Mouse (Mus musculus) embryonic facial prominence, embryonic 15.5 days (tissue): ENCODE data around the gene Olfr553. TPM values are rescaled to one million over a fixed set of nuclear protein-coding genes. Genes with fewer than 3 reads are reported as not detected.

Experiments used
- ATAC-seq: fragments of 200-750 bp; cut with Nextera tagmentation; 2 replicates; pipeline ENCODE4 v1.8.0; 2017; ENCODE audit warnings: low read depth, moderate TSS enrichment; ENCODE audit not compliant: insufficient number of reproducible peaks, low FRiP score, low TSS enrichment
- H3K27ac ChIP-seq: fragments of 300-500 bp; sonication (generic); replicated peaks from 2 replicates; pipeline ENCODE4 v1.5.1; 2015; ENCODE audit warnings: mild to moderate bottlenecking, inconsistent platforms
- H3K27me3 ChIP-seq: fragments of 300-500 bp; sonication (generic); 2 replicates; pipeline ENCODE4 v1.6.1; 2015; ENCODE audit warnings: inconsistent platforms
- H3K36me3 ChIP-seq: fragments of 300-500 bp; sonication (generic); 2 replicates; pipeline ENCODE4 v1.6.1; 2015; ENCODE audit warnings: mild to moderate bottlenecking, inconsistent platforms
- H3K4me1 ChIP-seq: fragments of 300-500 bp; sonication (generic); 2 replicates; pipeline ENCODE4 v1.6.1; 2015; ENCODE audit warnings: inconsistent platforms
- H3K4me2 ChIP-seq: fragments of 300-500 bp; sonication (generic); replicated peaks from 2 replicates; pipeline ENCODE4 v1.6.1; 2015; ENCODE audit warnings: mild to moderate bottlenecking, inconsistent platforms
- H3K4me3 ChIP-seq: fragments of 300-500 bp; sonication (generic); replicated peaks from 2 replicates; pipeline ENCODE4 v1.5.1; 2015; ENCODE audit warnings: mild to moderate bottlenecking, inconsistent platforms
- H3K9ac ChIP-seq: fragments of 300-500 bp; sonication (generic); 2 replicates; pipeline ENCODE4 v1.6.1; 2015; ENCODE audit warnings: inconsistent platforms
- H3K9me3 ChIP-seq: fragments of 300-500 bp; sonication (generic); replicated peaks from 2 replicates; pipeline ENCODE4 v1.6.1; 2016; ENCODE audit warnings: inconsistent platforms
- WGBS: fragments of 180-500 bp; shearing (Covaris S2); methylation state at CpG from one replicate; pipeline ENCODE4 v1.1.7; 2015; 5-methylcytosine and 5-hydroxymethylcytosine counted together
- polyA plus RNA-seq: library from polyadenylated mRNA; unstranded; fragments of >200 nt; fragmentation: Nextera tagmentation; extraction: Ambion mirVana; gene quantifications from 2 replicates; pipeline ENCODE4 v1.2.1, GENCODE M21; 2015

The Olfr553 gene
- polyA plus RNA-seq, 1 experiment from 2014 or later: 0.21 TPM

DNA sequence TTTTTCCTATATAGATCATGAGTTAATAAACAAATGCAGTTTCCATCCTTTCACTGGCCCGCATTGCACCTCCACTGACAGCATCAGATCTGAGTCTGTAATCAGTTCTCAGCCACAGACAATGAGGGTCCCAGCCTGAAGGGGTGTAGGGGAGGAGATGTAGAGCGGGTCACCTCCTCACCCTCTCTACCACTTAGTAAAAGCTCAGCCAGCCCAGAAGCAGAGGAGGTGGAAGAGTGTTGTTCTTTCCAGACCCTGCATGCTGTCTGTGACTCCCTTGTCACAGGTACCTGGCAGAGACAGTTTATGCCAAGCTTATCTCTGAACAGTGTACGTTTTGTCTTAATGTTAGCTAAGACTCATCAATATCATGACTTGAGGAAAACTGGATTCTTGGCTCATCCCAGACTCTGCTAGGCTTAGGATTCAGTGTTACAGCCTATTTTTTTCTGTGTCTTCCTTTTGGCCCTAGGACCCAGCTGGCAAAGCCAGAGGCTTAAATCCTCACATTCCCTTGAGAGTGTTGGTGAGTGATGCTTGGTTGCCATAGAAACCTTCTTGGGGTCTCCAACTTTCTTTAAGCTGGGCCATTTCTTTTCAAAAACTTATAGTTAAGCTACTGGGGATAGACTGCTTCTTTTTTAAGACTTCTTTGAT lies 44.7 kb downstream of the Olfr553 start:
- 63% methylated on average over 3 of the region's 3 CpGs for WGBS
- H3K9ac ChIP-seq: no peak overlapping the region
- no peak overlapping the region for H3K4me2 ChIP-seq
- no peaks in the 10 kb centered on the region for H3K27me3 ChIP-seq
- no peaks in the 10 kb centered on the region for H3K4me1 ChIP-seq
- H3K4me3 ChIP-seq: no peak overlapping the region
- no peak overlapping the region for H3K27ac ChIP-seq
- no peaks in the 10 kb centered on the region for H3K9me3 ChIP-seq
- no peak for ATAC-seq
- H3K36me3 ChIP-seq: no peaks in the 10 kb centered on the region

DNA sequence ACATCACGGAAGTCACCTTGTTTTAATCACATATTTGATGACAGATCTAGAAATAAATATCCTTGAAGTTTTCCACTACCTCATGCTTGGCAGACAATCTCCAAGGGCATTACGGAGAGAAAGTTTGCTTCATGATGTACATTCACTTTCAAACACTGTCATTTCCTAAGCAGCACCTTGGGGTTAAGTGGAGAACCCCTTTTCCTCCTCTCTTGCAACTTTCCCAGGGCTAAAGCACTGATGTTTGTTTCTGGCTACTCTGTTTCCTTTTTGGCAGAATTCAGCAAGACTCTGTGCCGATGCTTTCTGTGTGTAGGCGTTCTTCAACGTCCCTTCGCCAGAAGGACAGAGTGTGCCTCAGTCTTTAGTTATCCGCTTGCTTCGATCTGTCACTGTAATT lies 46.9 kb downstream of the Olfr553 start, which contains the start of gene Olfr550:
TSS of gene Olfr550 (plus strand) at position 301 of the 400 bp plus-strand sequence.
- no peaks in the 10 kb centered on the region for H3K27me3 ChIP-seq
- no peaks in the 10 kb centered on the region for H3K4me1 ChIP-seq
- WGBS: 87% methylated on average over 8 of the region's 8 CpGs
- ATAC-seq: no peak
- H3K9me3 ChIP-seq: no peaks in the 10 kb centered on the region
- H3K9ac ChIP-seq: no peak within 1 kb of the TSS
- no peak within 1 kb of the TSS for H3K4me3 ChIP-seq
- H3K27ac ChIP-seq: no peak within 1 kb of the TSS
- H3K4me2 ChIP-seq: no peak within 1 kb of the TSS
- no peaks in the 10 kb centered on the region for H3K36me3 ChIP-seq

DNA sequence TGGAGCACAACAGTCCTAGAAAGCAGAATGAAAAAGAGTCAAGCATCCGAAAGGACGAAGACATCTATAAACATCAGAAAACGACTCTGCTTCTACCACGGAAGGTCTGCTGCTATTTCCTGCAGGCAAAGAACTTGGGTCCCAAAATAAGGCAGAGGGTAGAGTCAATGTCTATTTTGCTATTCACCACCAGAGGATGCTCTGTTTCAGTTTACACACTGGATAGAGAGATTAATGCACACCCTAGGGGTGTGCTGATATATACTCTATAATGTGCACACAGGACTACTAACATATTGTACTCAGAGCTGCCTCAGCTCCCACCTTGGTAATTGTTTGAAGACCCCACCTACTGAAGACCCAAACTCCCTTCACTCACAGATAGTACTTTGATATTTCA lies 51.8 kb downstream of the Olfr553 start:
- ATAC-seq: no peak
- H3K4me1 ChIP-seq: no peaks in the 10 kb centered on the region
- H3K4me2 ChIP-seq: no peak overlapping the region
- no peaks in the 10 kb centered on the region for H3K27me3 ChIP-seq
- no peak overlapping the region for H3K27ac ChIP-seq
- no peaks in the 10 kb centered on the region for H3K36me3 ChIP-seq
- no peaks in the 10 kb centered on the region for H3K9me3 ChIP-seq
- H3K9ac ChIP-seq: no peak overlapping the region
- WGBS: 91% methylated on average over 4 of the region's 4 CpGs
- no peak overlapping the region for H3K4me3 ChIP-seq

DNA sequence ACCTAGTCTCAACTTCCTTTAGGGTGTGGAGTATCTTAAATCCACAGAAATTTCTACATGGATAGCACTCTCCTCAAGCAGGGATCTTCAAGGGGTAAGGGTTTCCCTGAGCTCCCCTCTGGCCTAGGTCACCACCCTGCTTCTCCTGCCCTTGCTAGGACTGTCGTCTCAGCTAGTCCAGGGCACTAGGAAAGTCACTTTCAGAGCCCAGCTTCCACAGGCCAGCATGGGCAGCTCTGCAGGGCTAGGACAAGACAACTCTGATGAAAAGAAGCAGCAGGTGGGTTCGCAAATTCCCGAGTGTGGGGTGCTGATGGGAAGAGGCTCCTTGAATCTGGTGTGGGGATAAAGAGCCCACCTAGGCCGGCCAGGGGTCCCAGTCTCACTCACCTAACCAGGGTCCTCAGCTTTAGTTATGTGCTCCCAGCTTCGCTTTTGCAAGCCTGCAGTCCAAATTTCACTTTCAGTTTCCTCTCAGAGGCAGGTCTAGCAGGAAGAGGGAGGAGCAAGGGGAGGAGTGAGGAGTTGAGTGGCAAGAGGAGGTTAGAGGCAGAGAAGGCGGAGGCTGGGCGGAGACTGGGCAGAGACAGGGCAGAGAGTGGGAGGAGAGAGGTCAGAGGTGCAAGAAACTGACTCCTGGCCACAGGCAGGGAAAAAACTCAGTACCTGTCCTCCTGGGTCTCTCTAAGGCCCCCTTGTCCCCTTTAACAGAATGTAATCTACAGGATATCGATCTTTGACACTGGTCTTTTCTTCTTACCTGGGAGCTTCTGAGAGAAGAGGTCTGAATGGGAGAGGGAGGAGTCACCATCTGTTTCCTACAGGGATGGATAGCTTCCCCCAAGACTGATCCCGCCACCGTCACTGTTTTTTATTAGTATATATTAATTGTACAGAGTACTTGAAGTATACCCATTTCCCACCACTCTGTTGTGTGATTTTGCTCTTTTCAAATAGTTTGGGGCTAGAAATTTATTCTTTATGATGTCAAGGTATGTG lies 52.7 kb downstream of the Olfr553 start, which contains the start of gene Trim21:
TSS of gene Trim21 (minus strand) at position 488 of the 999 bp plus-strand sequence.
- Histone ChIP-seq H3K4me2 (peak within 1 kb of the TSS; percentile 52), H3K27ac (no peak within 1 kb of the TSS), H3K9me3 (no peaks in the 10 kb centered on the region), H3K4me3 (peak within 1 kb of the TSS; percentile 53), H3K9ac (peak within 1 kb of the TSS; percentile 28), H3K27me3 (no peaks in the 10 kb centered on the region), H3K4me1 (no peaks in the 10 kb centered on the region), H3K36me3 (no peaks in the 10 kb centered on the region)
- WGBS: 17% methylated on average over 10 of the region's 10 CpGs
- ATAC-seq: peak; percentile 82

Other genes with a start within 250 kb of the Olfr553 start
- 119 and 125 TPM in 2 replicates for gene Rrm1, start 176.5 kb downstream of the Olfr553 start, polyA plus RNA-seq
- gene Olfr543, start 136.5 kb downstream of the Olfr553 start, polyA plus RNA-seq: 0.51 and 0.68 TPM in 2 replicates
- 0.68 and 0.71 TPM in 2 replicates for gene Olfr544, start 129.9 kb downstream of the Olfr553 start, polyA plus RNA-seq
- 0.13 TPM in 1 of 2 replicates, not detected in the other for gene Olfr545, start 118.6 kb downstream of the Olfr553 start, polyA plus RNA-seq
- gene Olfr547, start 83.5 kb downstream of the Olfr553 start, polyA plus RNA-seq: not detected in 2 replicates
- gene Olfr548-ps1, start 77.3 kb downstream of the Olfr553 start, polyA plus RNA-seq: 0.11 and 0.12 TPM in 2 replicates
- gene Olfr549, start 68.3 kb downstream of the Olfr553 start, polyA plus RNA-seq: 0.08 and 0.16 TPM in 2 replicates
- 0.54 and 0.81 TPM in 2 replicates for gene Trim21, start 52.7 kb downstream of the Olfr553 start, polyA plus RNA-seq
- gene Olfr550, start 46.8 kb downstream of the Olfr553 start, polyA plus RNA-seq: 0.20 and 0.68 TPM in 2 replicates
- 0.07 TPM in 1 of 2 replicates, not detected in the other for gene Olfr551, start 26.3 kb downstream of the Olfr553 start, polyA plus RNA-seq
- gene Olfr552, start 20.4 kb downstream of the Olfr553 start, polyA plus RNA-seq: 0.12 and 0.15 TPM in 2 replicates
- 0.17 TPM in 1 of 2 replicates, not detected in the other for gene Olfr554, start 20.2 kb upstream of the Olfr553 start, polyA plus RNA-seq
- not detected in 2 replicates for gene Olfr555, start 40.6 kb upstream of the Olfr553 start, polyA plus RNA-seq
- not detected in 2 replicates for gene Olfr556, start 46.7 kb upstream of the Olfr553 start, polyA plus RNA-seq
- gene Trim68, start 69.1 kb upstream of the Olfr553 start, polyA plus RNA-seq: 14.9 and 17.4 TPM in 2 replicates
- 0.09 and 0.16 TPM in 2 replicates for gene Olfr557, start 77.7 kb upstream of the Olfr553 start, polyA plus RNA-seq
- 0.62 and 0.71 TPM in 2 replicates for gene Olfr558, start 84.0 kb upstream of the Olfr553 start, polyA plus RNA-seq
- gene Olfr33, start 100.9 kb upstream of the Olfr553 start, polyA plus RNA-seq: 0.11 and 0.41 TPM in 2 replicates
- not detected in 2 replicates for gene Olfr559, start 109.3 kb upstream of the Olfr553 start, polyA plus RNA-seq
- 0.08 TPM in 1 of 2 replicates, not detected in the other for gene Olfr560, start 141.1 kb upstream of the Olfr553 start, polyA plus RNA-seq
- gene Olfr78, start 141.3 kb upstream of the Olfr553 start, polyA plus RNA-seq: 0.18 and 0.35 TPM in 2 replicates
- gene Olfr561, start 153.0 kb upstream of the Olfr553 start, polyA plus RNA-seq: 0.09 and 0.25 TPM in 2 replicates
- not detected in 2 replicates for gene Olfr564, start 185.3 kb upstream of the Olfr553 start, polyA plus RNA-seq
- gene Olfr566, start 240.5 kb upstream of the Olfr553 start, polyA plus RNA-seq: 0.18 and 0.51 TPM in 2 replicates